Mouse (Mus musculus) olfactory bulb, adult 2 months (tissue): ENCODE results near the gene Herc1. TPM values are rescaled to one million over a fixed set of nuclear protein-coding genes. Genes with fewer than 3 reads are reported as not detected.

Experiments used
- H3K27ac ChIP-seq: fragments of 200-500 bp; 2 replicates; pipeline ENCODE4 v1.5.1; 2012; ENCODE audit warnings: low read depth, low read length; ENCODE audit not compliant: insufficient read depth
- H3K4me1 ChIP-seq: fragments of 200-500 bp; 2 replicates; pipeline ENCODE4 v1.6.1; 2012; ENCODE audit warnings: low read length; ENCODE audit not compliant: control insufficient read depth, insufficient read depth
- H3K4me3 ChIP-seq: fragments of 200-500 bp; 2 replicates; pipeline ENCODE4 v1.5.1; 2012; ENCODE audit warnings: mild to moderate bottlenecking, low read depth, low read length, moderate library complexity; ENCODE audit not compliant: insufficient read depth
- CTCF ChIP-seq: fragments of 200-500 bp; IDR thresholded peaks from 2 replicates; pipeline ENCODE4 v1.5.1; 2012; ENCODE audit warnings: low read depth, mild to moderate bottlenecking, low read length, moderate library complexity; ENCODE audit not compliant: insufficient read depth
- POLR2A ChIP-seq: fragments of 200-500 bp; IDR thresholded peaks from 2 replicates; pipeline ENCODE4 v1.6.1; 2012; ENCODE audit warnings: mild to moderate bottlenecking, low read depth, low read length, moderate library complexity; ENCODE audit not compliant: insufficient read depth
- WGBS: fragments of 180-500 bp; shearing (Covaris S2); methylation state at CpG from one replicate; pipeline ENCODE4 v1.1.7; 2018; 5-methylcytosine and 5-hydroxymethylcytosine counted together
- polyA plus RNA-seq: library from polyadenylated mRNA; stranded (reverse); fragments of >200 nt; gene quantifications from 2 replicates; pipeline ENCODE4 v1.2.4, GENCODE M21; 2012; ENCODE audit warnings: low replicate concordance; ENCODE audit not compliant: missing spikeins, insufficient read depth, insufficient read length

Gene Herc1
- polyA plus RNA-seq, 1 experiment, result 148 TPM

GRCm38 (mm10) chr9:66322010-66322931 is 28.0 kb upstream of the Herc1 start:
- WGBS, result 64% methylated on average over 7 of the region's 7 CpGs
- Histone ChIP-seq H3K4me1 (peaks cover 3% of the 10 kb centered on the region), H3K27ac (peak overlapping the region; percentile 80), H3K4me3 (no peak overlapping the region)
- TF ChIP-seq POLR2A (no peak), CTCF (no peak)

GRCm38 (mm10) chr9:66326879-66327278 is 23.4 kb upstream of the Herc1 start:
- TF ChIP-seq POLR2A, result no peak
- TF ChIP-seq CTCF, result no peak
- Histone ChIP-seq H3K4me3 (no peak overlapping the region), H3K4me1 (peaks cover 3% of the 10 kb centered on the region), H3K27ac (no peak overlapping the region)
- WGBS, result 84% methylated on average over 2 of the region's 2 CpGs

DNA sequence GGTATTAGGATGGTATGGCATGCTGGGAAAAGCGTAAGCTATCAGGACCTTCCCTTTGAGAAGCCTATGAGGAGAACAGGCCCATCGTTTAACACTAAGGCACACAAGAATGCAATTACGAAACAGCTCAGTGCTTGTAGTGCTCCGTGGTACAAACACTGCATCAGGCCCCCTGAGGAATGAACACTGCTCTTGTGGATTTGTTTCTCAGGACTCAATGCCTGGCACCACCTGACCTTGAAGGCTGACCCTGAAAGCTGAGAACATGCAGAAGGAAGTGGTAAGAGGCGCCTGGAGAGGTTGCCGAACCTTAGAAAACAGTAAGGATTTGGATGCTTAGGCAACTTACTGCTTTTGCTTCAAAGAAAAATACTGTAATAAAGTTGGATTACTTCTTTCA is 20.8 kb upstream of the Herc1 start:
- no peak overlapping the region for H3K4me3 ChIP-seq
- TF ChIP-seq CTCF (no peak), POLR2A (no peak)
- WGBS, result 57% methylated on average over 6 of the region's 6 CpGs
- H3K4me1 ChIP-seq, result no peaks in the 10 kb centered on the region
- H3K27ac ChIP-seq, result no peak overlapping the region

DNA sequence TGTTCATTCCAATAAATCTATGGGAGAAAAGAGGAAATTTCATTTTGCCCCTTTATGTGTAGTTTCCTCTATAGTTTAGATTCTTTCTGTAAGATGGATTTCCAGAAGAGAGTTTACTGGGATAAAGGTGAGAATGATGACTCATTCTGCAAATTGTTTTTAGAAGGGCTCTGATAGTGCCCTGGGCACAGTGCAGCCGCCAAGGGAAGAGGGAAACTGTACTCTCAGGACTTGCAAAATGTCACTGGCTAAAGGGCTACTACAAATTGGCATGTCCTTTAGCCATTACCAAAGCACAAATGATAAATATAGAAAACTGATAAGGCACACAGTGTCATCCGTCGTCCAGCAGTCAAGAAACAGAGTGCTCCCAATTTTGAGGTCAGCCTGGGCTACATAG is 19.8 kb upstream of the Herc1 start:
- no peak overlapping the region for H3K4me3 ChIP-seq
- TF ChIP-seq CTCF (no peak), POLR2A (no peak)
- H3K27ac ChIP-seq, result no peak overlapping the region
- 84% methylated on average over 3 of the region's 3 CpGs for WGBS
- no peaks in the 10 kb centered on the region for H3K4me1 ChIP-seq

DNA sequence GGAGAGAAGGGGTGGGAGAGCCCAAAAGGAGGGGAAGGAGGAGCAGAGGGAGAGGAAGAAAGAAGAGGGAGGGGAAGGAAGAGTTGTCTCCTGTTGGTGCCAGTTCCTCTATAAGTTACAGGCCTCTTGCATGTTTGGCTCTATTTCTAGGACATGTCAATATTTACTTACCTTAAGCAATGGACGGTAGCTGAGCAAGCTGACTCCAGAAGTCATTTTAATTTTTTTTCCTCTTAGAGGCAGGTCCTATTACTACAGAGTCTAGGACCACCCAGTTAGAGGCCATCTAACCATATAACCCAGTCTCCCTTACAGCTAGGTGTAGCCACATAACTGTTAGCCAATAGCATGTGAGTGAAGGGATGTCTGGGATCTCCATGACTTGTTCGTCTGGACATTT is 18.7 kb upstream of the Herc1 start:
- no peak overlapping the region for H3K4me3 ChIP-seq
- WGBS, result 93% methylated on average over 2 of the region's 2 CpGs
- TF ChIP-seq CTCF, result no peak
- no peak overlapping the region for H3K27ac ChIP-seq
- H3K4me1 ChIP-seq, result no peaks in the 10 kb centered on the region

GRCm38 (mm10) chr9:66332393-66332792 is 17.9 kb upstream of the Herc1 start:
- no peak overlapping the region for H3K27ac ChIP-seq
- TF ChIP-seq POLR2A, result no peak
- no peak for TF ChIP-seq CTCF
- no peak overlapping the region for H3K4me3 ChIP-seq
- WGBS, result 89% methylated on average over 2 of the region's 2 CpGs
- H3K4me1 ChIP-seq, result no peaks in the 10 kb centered on the region

- H3K4me3 ChIP-seq, result no peak overlapping the region
- TF ChIP-seq CTCF (no peak), POLR2A (no peak)
- H3K27ac ChIP-seq, result no peak overlapping the region
- H3K4me1 ChIP-seq, result no peaks in the 10 kb centered on the region
Measured at GRCm38 (mm10) chr9:66337280-66337679, 13.0 kb upstream of the Herc1 start.

- WGBS, result 28% methylated on average over 3 of the region's 3 CpGs
- TF ChIP-seq POLR2A (no peak), CTCF (no peak)
- H3K4me1 ChIP-seq, result no peaks in the 10 kb centered on the region
- H3K27ac ChIP-seq, result no peak overlapping the region
- H3K4me3 ChIP-seq, result no peak overlapping the region
Measured at GRCm38 (mm10) chr9:66338005-66338782, 12.1 kb upstream of the Herc1 start.

DNA sequence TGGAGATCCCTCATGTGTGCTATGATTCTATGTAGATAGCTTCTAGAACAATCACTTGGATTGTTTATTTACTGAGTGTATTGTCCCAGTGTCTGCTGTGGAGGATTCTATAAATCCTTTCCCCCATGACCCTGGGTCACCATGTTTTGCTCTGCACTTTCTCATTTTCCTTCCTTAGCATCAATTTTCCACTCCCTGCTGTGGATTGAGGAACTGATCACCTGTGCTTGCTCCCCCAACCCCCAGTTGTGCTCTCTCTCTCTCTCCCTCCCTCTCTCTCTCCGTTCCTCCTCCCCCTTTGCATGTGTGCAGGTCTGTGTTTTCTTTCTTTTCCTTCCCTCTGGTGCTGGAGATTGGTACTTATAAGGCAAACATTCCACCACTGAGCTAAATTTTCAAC is 10.5 kb upstream of the Herc1 start:
- WGBS, result 76% methylated on average over 1 of the region's 1 CpGs
- Histone ChIP-seq H3K4me1 (no peaks in the 10 kb centered on the region), H3K4me3 (no peak overlapping the region), H3K27ac (no peak overlapping the region)
- TF ChIP-seq CTCF (no peak), POLR2A (no peak)
